Mouse (Mus musculus) cerebellum, adult 9-11 months (tissue): ENCODE measurements around the gene Pxmp4.

ENCODE experiments used
- DNase-seq: peaks from one replicate; pipeline ENCODE4 v3.0.0; 2022

Gene Pxmp4

DNA sequence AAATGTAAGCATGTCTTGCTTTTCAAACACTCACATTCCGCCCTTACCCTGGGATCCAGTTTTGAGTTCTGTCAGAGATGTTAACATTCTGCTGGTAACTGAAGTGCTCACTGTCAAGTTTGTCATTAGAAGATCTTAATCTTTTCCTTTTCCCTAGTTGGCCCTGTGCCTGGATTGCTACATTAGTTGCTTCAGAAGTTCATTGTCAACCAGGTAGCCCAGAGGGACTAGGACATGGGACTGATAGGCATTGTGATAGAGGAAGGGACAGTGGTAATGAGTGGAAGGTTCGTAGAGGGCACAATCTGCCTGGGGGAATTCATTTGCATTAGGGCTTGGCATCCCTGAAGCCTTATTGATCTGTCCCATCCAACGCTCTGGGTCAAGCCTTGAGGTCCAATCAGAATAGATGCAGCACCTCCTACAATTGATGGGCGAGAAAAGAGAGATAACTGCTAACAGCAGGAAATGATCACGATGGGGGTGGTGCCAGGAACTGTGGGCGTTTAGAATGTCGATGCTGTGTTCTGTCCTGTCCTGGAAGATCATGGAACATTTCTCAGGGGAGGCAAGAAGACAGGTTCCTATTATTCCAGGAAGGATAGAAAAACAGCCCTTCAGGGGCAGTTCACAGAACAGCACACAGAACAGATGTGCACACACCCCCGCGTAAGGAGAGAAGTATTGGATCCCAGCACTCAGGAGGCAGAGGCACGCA is 5.7 kb upstream of the Pxmp4 start:
- no peak for DNase-seq

DNA sequence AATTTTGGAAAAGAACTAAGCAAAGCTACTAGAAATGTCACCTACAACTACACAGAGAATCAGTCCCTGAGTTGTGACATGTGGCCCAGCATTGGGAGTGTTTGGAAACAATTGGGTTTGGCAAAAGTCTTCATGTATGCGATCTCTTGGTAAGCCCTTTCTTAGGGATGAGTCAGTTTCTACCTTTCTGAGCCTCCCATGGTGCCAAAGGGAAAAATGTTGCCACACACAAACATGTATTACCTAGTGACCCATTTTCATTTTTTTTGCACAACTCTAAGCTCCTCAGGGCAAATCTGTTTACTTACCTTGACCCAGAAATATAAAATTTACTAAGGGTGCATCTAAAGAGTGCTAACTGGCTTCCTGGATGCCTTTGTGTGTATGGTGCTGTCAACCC is 3.5 kb upstream of the Pxmp4 start:
- no peak for DNase-seq

DNA sequence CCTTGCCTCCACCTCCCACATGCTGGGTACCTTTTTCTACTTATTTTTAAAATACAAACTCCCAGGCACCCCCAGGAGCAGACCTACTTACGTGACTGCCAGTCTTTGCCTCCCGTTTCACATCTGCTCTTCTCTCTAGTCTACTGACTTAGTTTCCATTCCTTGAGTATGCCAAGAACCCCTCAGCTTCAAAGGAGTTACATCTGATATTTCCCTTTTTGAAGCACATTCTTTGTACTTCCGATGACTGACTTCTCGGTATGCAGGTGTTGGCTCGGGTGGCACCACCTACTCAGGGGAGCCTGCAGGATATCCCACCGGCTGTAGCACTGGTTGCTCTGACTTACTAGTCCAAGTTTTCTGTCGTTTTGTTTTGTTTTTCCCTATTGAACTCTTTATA is 648 bp upstream of the Pxmp4 start:
- DNase-seq, result no peak

DNA sequence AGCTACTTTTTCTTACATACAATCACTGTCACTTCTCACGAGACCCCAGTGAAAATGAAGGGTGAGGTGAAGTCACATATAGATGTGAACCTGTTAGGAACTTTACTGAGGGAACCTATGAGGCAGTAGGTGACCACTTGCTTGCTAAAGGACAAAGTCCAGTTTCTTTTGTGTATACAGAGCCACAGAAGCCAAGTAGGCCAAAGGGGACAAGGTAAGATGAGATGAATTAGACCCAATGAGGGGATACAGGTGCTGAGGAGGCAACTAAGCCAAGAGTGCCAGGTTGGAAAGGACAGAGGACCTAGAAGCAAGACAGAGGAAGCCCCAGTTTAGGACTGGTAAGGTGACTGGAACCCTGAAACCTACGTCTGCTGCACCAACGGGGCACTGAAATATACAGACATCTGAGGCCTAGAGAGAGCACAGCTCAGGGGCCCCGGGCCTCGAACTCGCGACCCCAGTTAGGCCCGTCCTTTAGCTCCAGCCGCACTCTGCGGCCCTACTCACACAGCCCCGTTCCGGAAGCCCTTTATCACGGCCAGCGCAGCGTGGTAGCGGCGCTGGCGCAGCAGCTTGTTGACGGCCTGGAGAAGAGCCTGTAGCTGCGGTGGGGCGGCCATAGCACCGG is 386 bp downstream of the Pxmp4 start:
- DNase-seq, result no peak

DNA sequence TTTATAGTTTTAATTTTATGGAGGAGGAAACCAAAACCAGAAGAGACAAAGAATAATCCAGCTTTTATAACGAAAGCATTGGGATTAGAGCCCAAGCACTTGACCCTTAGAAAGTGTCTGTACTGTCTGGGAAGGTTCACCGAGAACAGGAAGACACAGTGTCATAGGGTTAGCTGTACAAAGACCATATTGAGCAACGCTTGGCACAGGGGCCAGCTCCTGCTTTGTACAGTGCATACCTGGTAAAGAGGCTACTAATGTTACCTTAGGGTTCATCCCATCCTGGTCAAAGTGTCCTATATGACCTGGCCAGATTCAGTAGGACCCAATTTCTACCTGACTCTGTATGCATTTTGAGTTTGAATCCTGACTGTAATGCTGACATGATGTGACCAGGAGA is 2.2 kb downstream of the Pxmp4 start:
- DNase-seq, result no peak

DNA sequence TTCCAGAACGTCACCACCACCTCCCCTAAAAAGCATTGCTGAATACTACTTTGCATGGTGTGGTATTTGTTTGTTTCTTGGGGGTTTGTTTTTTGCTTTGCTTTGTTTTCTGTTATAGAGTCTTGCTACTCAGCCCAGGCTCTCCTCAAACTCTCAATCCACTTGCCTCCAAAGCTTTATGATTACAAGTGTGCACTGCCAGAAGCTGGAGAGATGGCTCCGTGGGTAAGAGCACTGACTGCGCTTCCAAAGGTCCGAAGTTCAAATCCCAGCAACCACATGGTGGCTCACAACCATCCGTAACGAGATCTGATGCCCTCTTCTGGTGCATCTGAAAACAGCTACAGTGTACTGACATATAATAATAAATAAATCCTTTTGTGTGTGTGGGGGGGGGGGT is 2.9 kb downstream of the Pxmp4 start:
- DNase-seq, result no peak

DNA sequence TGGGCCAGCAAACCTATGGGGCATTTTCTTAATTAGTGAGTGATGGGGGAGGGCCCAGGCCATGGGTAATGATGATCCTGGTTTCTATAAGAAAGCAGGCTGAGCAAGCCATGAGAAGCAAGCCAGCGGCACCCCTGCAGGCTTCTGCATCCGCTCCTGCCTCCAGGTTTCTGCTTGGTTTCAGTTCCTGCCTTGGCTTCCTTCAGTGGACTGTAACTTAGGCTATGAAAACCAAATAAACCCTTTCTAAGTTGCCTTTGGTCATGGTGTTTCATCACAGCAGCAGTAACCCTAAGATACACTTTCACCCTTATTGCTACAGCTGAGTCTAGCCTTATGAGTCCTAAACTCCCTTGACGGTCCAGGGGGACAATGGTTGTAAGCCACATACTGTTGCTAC is 6.1 kb downstream of the Pxmp4 start:
- DNase-seq, result no peak

DNA sequence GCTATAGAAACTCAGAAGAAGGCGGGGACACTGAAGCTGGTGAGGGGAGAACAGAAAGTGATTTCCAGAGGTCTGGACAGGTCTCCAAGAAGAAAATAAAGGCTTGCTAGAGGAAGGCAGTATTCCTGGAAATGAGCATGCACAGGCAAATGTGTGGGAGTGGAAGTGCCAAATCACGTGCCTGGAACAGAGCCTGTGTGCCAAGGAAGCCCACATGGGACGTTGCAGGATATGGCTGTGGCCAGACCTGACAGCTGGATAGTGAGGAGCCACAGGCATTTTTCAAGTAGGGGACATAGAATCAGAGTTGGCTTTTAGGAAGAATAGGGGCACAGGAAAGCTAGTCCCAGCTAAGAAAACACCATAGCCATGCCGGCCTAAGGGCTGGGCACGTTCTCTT is 7.7 kb downstream of the Pxmp4 start:
- no peak for DNase-seq

DNA sequence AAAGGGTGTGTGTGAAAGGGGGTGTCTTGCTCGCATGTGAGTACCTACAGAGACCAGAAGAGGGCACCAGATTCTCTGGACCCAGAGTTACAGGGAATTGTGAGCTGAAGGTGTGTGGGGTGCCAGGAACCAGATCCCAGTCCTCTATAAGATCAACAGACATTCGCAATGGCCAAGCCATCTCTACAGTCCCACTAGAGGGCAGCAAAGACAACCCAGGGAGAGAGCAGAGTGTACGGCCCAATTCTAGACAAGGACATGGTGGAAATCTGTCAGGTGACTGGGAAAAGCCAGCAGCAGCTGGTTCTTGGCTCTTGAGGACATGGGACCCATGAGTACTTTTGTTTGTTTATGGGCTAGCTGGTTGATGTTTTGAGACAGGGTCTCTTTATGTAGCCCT is 10.5 kb downstream of the Pxmp4 start:
- DNase-seq, result no peak

DNA sequence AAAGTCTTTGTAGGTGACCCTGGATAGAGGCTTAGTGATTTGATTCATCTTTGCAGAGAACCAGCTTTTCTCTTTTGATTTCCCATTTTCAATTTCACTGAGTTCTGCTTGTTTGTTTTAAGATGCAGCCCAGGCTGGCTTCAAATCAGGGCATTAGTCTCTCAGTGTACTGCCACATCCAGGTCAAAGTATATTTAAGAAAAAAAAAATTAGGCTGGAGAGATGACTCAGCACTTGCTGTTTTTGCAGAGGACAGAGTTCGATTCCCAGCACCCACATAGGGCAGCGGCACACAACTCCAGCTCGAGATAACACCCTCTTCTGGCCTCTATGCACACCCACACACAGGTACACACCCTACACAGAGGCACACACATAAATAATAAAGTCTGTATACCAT is 12.3 kb downstream of the Pxmp4 start:
- DNase-seq, result no peak

DNA sequence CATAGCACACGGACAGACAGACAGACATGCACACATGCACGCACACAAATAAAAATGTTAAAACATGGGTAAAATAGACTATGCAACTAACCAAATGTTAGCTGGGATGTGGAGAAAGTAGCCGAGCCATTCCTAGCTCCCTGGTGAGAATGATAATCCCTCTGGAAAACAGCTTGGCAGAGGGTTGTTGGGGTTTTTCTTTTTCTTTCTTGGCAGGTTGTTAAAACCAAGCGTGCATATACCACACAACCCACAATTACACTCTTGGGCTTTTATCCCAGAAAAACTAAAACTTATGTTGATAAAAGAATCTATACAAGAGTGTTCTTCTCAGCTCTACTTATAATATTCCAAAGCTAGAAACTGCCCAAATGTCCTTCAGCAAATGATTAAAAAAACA is 14.5 kb downstream of the Pxmp4 start:
- DNase-seq, result no peak

DNA sequence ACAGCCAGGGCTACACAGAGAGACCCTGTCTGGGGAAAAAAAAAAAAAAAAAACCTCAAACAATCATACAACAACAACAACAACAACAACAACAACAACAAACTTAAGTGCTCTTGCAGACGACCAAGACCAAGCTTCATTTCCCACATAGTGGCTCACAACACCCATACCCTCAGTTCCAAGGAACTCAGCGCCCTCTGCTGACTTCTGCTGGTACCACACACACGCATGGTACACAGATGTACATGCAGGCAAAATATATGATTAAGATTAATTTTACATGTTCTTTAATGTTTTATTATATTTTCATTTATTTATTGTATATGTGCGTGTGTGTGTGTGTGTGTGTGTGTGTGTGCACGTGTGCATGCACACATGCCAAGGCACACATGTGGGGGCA is 17.1 kb downstream of the Pxmp4 start:
- DNase-seq, result no peak

DNA sequence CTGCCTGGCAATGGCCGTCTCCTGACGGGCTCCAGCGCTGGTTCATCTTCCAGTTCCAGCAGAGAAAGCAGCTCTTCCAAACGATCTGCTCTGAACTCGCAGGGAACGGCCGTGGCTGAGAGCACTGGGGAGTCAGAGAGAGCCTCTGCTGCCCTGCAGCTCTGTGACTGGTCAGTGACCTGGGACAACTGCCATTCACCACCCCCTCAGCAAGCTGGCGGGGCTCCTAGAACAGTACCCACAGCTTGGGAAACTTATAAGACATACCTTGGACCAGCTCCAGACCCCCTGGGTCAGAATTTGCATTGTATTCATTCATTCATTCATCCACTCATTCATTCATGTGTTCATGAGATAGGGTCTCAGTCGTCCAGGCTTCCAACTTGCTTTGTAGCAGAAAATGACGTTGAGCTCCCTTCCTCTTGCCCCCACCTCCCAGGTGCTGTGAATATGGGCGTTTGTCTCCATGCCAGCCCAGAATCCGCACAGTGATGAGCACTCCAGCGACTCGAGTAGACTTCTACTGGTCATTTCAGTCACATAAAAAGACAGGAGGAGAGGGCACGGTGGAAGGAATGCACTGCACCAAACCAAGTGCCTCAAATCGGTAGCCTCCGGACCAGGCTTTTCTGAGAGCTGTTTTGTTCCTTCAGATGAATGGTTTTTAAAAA is 18.4 kb downstream of the Pxmp4 start:
- DNase-seq, result peak; percentile 47

DNA sequence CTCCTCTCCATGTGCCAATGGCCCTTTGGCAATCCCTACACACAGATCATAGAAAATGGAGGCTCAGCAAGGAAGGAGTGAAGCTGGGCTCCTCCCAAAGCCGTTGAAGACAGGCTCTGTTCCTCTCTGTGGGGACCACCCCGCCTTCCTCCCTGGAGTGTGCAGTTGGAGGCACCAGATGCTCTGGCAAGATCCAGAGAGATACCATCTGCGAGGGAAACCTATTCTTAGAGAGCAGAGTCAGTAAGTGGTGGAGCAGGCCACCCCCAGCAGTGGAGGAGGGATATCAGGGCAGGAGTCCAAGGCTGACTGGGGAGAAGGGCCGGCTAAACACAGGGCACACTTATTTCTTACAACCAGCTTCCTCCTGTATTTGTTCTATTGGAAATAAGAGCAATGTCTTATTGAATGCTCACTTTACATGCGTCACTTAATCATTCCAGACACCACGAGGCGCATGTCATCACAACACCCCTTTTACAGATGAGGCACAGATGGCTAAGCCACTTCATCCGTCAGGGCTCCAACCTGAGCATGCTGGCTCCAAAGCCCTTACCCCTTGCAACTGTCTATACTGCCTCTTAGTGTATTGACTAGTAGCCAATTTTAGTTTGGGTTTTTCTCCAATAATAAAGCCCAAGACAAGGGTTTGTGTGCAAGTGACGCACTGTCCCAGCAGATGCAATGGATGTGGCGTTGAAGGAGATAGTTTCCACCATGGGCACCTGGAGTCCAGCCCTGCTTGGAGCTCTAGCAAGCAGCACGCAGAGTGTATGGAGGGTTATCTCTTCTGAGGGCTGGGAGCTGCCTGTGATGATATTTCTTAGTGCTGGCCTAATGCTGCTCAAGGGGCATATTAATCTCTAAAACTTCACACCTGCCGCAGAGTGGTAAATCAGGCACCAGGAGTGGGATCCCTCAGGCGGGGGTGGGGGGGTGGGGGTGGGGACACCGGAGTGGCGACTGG is 19.3 kb downstream of the Pxmp4 start:
- DNase-seq, result peak; percentile 88

DNA sequence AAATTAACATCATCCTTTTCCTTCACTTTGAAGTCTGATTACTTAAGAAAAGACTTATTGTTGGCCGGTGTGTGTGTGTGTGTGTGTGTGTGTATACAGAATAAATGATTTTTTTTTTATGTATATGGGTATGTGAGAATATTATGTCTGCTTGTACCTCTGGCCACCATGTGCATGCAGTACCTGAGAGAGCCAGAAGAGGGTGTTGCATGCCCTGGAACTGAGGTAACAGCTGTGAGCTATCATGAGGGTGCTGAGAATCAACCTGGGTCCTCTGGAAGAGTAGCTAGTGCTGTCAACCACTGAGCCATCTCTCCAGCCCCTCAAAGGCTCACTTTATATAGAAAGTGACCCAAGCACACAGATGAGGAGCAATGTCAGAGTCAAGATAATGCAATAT is 22.1 kb downstream of the Pxmp4 start:
- no peak for DNase-seq

DNA sequence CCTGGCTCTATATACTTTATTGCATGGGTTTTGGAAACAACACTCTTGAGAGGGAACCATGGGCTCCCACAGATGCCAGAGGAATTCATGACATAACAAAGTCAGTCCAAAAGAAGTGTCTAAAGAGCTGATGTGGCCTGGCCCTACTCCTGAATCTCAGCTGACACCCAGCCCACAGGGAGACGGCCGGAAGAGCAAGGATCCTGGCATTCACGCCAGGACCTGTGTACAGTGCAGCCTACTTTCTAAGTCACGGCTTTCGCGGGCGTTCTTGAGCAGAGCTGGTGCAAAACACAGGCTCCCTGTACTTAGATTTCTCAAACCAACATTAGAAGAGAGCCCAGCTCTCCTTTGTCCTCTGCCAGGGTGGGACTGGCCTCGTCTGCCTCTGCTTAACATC is 22.9 kb downstream of the Pxmp4 start:
- DNase-seq, result no peak

DNA sequence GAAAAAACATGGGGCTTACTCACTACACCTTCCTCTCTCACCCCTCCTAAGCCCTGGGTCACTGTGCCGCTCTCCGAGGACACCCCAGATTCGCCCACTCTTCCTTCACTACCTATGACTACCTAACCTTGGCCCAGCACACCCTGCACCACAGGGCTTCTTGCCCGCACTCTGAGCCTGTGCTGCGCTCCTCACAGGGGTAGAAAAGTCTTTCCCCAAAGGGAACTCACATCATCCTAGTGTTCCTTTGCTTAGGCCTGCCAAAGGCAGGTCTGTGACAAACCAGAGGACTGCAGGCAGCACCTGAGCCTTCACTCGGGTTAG is 25.8 kb downstream of the Pxmp4 start:
- DNase-seq, result no peak

DNA sequence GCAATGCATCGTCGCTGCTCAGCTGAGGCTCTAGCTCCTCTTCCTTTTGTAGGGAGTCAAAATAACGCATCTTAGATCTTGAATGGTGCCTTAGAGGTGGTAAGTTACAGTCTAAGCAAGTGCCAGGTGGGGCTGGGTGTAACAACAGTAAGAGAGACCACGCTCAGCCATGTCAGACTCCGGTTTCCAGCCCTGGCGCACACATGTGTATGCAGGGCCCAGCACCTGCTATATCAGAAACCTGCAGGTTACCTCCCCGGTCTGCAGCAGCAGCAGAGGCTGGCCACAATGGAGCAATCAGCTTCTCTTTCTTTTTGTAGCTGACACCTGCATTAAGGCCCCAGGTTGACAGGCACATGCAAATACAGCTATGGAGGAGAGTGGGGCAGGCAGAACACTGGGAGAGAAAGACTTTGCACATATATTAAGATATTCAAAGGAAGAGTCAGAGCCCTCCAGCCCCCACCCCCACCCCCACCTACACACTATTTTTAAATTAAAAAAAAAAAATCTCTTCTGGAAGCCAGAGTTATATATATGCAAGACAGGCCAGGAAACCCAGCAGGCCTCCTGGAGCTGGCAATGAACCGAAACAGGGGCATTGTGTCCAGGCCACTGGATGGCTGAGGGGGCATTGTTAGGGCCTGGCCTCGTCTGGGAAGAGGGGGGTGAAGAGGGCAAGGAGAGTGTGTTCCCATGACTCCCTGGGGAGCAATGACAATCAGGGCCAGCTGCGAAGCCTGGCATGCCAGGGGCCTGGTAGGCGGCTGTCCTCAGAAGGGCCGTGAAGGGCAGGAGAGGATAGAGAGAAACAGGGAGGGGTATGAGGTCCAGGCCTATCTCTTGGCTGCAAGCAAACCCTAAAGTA is 26.4 kb downstream of the Pxmp4 start:
- DNase-seq, result no peak

DNA sequence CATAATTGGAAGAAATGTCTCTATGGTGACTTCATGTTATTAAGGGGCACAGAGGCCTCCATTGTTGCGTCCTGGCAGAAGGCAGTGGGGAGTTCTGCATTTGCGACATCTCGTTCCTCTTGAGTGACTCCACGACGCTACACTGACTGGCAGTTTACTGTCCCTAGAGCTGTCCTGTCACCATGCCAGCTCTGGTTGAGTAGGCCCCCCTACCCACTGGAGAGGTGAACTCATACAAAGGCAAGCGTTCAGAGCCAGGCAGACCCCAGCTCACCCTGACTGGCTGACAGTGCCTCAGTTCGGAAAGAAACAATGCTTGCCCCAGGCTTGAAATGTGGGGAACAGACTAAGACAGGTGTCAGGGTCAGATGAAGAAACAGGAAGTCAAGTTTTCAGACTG is 29.2 kb downstream of the Pxmp4 start:
- no peak for DNase-seq

DNA sequence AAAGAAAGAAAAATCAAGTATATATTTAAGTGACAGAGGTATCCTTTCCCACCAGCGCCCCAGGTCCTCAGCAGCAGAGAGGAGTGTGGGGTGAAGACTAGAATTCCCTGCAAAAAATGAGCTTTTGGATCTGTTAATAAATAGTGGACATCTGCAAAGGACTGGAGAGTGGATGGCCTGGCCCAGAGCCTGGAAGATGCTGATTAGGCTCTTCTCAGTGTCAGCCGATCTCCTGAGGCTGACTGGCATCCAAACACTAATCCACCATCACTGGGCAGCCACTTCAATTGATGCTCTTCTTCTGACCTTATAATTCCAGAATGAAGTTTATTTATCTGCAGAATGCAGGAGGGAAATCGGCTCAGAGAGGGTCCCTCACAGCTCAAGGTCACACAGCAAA is 30.5 kb downstream of the Pxmp4 start:
- DNase-seq, result no peak

DNA sequence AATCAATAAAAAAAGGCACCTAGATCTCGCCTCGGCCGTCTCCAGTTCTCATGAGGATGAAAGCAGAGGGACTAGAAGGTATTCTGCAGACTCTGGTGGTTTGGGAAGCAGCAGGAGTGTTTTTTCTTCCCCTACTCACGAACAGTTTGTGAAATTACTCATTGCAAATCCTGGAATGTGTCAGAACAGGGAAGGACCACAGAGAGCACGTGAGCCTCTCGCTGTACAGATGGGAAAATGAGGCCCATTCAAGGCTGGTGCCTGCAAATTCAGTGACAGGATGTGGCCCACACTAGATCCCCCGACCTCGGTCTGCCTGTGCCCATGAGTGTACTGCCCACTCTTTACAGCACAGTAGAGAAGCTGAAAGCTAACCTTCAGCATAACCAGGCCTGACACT is 31.5 kb downstream of the Pxmp4 start:
- no peak for DNase-seq

DNA sequence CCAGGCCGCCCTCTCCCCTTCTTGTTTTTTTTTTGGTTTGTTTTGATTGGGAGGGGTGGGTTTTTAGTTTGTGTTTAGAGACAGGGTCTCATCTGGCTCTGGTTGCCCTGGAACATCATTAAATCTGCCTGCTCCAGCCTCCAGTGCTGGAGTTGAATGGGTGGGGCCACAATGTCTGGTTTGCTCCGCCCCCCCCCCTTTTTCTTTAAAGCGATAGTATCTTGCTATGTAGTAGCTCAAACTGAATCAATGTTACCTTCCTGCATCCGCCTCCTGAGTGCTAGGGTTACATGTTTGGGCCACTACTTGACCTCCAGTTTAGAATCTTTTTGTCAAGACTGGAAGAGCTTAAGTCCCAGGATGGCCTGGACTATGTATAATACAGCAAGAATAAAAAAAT is 32.2 kb downstream of the Pxmp4 start:
- no peak for DNase-seq

DNA sequence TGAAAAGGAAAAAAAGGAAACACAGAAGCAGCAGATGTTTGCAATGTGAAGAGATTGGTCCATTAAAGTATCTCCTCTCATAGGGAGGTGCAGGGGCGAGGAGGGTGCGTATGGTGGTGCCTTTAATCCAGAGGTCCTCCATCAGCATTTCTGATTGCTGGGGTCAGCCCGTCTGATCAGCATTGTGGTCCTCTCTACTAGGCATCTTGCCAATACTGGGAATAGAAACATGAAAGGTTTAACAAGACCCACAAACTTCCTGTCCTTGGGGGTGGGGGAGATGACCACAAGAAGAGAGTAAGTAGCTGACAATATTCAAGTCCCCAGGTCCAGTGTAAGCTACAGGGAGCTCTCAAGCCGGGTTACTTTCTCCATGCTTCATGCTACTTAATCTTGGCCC is 32.8 kb downstream of the Pxmp4 start:
- peak; percentile 27 for DNase-seq
